Mouse (Mus musculus): ENCODE results near the gene Cd2ap. TPM values are rescaled to one million over a fixed set of nuclear protein-coding genes. Genes with fewer than 3 reads are reported as not detected.
"Not testable (repeated sequence)": the region's sequence is repeated elsewhere in the genome, so short reads cannot be mapped to it uniquely, and the experiment has no call there.

The Cd2ap gene
- total RNA-seq (2017) = 73.3 to 78.5 TPM (median 78.4 TPM) in 3 replicates

DNA sequence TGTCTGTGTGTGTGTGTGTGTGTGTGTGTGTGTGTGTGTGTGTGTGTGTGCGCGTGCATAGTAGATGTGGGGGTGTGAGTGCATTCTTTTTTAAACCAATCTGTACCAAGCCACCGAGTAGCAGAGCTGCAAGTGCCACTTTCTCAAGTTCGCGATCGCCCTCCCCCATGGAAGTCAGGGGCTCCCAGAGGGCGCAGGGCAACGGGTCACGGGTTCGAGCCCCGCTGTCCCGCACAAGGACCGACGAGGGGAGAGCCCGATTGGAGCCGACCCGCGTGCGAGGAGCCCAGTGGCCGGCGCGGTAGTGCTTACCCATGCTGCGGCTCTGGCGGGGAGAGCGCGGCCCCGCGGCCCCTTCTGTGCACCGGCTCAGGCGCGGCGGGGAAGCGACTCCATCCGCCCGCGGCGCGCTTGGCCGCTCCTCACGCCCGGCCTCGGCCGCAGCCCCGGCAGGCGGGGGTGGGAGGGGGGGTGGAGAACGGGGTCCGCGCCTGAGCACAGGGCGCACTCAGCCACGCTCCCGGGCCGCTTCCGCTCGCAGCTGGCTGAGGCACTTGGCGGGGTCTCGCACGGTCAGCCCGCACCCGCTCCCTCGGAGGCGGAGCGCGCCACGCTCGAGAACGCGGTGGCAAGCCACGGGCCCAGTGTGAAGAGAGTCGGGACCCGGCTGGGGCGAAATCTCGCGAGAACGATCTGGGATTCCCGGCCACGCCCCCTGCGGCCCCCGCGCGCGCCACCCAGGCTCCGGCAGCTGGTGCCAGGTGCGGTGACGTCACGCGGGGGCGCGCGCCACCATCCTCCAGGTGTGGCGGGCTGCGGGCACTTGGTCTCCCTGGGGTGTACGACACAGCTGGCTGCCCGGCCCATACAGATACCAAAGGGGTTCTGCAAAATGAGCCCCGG lies at the start of gene Cd2ap:
TSS of gene Cd2ap (minus strand) at position 665 of the 903 bp plus-strand sequence.
- ATAC-seq (replicated peaks; ENCODE audit: insufficient number of reproducible peaks, low FRiP score, low TSS enrichment, poor library complexity, severe bottlenecking) = peak; percentile 83

DNA sequence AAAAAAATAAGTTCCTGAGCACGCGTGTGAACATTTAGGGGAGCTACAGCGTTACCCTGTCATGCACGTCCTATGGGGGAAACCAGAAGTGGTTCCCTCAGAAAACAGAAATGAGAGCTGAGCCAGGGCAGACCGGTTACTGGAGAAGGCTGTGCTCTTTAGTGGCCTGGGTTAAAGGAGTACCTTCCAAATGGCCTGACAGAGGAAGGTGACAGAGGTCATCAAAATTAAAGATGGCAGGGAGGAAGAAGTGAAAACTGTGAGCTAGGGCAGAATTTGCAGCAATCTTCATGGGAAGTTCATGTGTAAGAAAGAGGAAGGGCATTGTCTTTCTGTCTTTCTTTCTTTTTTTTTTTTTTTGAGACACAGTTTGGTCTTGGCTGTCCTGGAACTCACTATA lies 48.3 kb upstream of the Cd2ap start:
- ATAC-seq (replicated peaks; ENCODE audit: insufficient number of reproducible peaks, low FRiP score, low TSS enrichment, poor library complexity, severe bottlenecking) = peak; percentile 77

DNA sequence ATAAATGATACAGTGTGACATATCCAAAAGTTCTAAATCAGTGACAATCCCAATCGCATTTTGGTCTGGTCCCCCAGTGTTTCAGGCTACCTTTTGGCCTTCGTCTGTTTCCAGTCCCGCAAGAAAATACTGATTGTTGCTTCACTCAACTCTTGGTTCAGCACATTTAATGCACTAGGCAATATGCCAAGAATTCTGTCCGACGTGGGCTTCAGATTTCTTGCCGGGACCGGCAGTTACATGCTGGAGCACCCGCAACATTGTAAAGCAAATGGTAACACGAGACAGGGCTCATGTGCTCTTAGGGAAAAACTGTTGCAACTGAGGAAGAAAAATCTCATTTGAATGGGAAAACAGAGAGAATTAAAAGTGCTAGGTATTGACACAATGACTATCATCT lies 42.3 kb upstream of the Cd2ap start:
- no peak for ATAC-seq (replicated peaks; ENCODE audit: insufficient number of reproducible peaks, low FRiP score, low TSS enrichment, poor library complexity, severe bottlenecking)

DNA sequence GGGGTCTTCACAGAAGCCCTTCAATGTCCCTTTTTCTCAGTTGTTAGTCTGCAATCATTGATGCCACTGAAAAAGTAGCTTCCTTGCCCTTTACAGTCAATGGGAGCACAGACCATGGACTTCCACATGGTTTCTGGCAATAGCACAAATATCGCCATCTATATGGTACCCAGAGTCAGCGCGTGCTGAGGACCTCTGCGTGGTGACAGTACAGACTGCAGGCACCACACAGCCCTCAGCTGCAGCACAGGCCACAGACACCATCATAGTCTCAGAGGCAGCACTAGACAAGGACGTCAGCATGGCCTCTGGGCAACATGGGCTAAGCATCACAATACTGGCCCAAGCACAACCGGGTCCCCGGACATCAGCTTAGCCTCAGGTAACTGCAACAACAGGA lies 38.3 kb upstream of the Cd2ap start:
- ATAC-seq (replicated peaks; ENCODE audit: insufficient number of reproducible peaks, low FRiP score, low TSS enrichment, poor library complexity, severe bottlenecking) = 0 out of 2 replicates have a peak, but pooled peaks have one; percentile 43

DNA sequence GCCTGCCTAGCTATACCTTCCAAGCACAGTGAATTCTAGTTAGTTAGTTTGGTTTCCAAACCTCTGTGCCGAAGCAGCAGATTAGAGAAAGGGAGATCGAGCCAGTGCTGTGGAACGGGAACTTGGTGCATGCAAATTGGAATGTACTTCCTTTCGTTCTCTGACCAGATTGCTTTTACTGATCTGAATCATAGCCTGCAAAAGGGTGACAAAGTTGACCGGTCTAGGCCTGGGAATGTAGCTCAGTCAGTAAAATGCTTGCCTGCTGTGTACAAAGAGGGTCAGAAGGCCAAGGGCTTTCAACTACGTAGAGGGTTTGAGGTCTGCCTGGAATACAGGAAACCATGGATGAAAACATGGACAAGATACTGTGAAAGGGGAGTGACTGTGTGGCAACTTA lies 35.7 kb upstream of the Cd2ap start:
- ATAC-seq (replicated peaks; ENCODE audit: insufficient number of reproducible peaks, low FRiP score, low TSS enrichment, poor library complexity, severe bottlenecking) = peak; percentile 62; the same call in 1 of the 2 replicates

DNA sequence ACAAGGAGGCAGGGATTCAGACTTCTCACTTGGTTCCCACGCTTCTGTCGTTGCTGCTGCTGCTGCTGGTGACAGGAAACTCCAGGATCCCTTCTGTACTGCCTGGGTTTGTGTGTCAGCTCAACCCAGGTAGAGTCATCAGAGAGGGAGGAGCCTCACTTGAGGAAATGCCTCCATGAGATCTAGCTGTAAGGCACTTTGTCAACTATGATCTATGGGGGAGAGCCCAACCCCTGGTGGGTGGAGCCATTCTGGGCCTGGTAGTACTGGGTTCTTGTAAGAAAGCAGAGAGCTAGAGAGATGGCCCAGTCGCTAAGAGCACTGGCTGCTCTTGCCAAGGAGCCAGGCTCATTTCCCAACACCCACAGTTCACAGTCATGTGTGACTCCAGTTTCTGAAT lies 34.0 kb upstream of the Cd2ap start:
- no peak for ATAC-seq (replicated peaks; ENCODE audit: insufficient number of reproducible peaks, low FRiP score, low TSS enrichment, poor library complexity, severe bottlenecking)

DNA sequence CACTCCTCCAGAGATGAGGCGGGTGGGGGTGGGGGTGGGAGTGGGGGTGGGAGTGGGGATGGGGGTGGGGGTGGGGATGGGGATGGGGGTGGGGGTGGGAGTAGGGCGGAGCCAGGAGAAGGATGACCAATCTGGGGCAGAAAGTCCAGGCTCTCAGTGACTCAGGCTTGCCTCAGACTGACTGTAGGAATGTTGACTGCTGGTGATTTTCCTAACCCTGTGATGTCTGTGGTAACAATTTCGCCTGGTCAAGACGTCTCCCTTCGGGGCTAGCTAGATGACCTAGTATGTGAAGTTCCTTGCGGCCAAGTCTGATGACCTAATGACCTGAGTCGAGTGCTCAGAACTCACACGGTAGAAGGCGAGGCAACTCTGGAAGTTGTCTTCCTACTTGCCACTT lies 32.9 kb upstream of the Cd2ap start:
- no peak for ATAC-seq (replicated peaks; ENCODE audit: insufficient number of reproducible peaks, low FRiP score, low TSS enrichment, poor library complexity, severe bottlenecking)

DNA sequence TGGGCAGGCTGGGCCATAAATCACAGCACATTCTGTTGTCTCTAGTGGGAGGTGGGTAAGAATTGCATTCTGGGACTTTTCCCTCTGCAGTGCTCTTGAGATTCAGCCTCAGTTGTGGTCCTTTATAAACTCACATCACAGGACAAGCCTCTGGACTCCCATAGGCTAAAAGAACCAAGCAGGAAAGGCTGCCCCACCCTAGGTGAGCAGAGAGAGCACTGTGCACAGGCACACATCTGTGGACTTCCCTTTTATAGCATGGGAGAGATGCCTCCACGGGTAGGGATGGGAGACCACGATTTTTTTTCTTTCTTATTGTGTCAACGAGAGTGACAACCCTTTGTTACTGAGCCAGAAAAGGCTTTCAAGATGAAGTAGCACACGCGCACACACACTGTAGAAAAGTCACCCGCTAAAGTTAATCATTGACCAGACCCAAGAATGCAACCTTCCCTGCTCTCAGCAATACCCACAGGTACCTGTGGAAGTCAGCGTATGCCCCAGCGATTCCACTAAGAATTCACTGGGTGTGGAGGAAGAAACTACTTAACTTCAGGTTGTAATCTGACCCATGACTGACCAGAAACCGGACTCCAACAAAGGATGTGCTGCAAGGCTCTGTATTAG lies 32.4 kb upstream of the Cd2ap start:
- ATAC-seq (replicated peaks; ENCODE audit: insufficient number of reproducible peaks, low FRiP score, low TSS enrichment, poor library complexity, severe bottlenecking) = no peak

DNA sequence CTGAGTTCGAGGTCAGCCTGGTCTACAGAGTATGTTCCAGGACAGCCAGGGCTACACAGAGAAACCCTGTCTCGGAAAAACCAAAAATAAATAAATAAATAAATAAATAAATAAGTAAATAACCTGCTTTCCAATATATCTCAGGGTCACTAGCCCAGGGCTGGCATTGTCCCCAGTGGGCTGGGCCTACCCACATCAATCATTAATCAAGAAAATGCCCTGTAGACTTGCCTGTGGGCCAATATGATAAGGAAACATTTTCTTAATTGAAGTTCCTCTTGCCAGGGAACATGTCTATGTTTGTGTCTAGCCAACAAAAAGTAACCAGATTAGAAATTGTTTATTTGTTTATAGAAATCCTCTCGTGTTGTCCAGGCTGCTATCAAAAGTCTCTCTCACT lies 31.7 kb upstream of the Cd2ap start:
- no peak for ATAC-seq (replicated peaks; ENCODE audit: insufficient number of reproducible peaks, low FRiP score, low TSS enrichment, poor library complexity, severe bottlenecking)

DNA sequence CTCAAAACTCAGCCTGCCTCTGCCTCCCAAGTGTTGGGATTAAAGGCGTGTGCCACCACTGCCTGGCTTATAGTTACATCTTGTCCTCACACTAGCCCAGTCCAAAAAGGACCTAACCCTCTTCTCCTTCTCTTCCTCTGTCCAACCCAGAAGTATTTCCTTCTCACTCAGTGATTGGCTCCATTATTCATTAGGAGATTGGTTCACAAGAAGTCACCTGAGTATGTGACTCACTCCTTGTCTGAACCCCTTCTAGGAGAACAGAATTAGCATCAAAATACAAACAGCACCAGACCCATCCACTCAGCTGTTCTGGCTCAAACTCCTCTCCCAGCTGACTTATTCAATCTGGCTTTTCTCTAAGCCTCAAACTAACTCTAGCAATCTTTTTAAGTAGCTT lies 30.0 kb upstream of the Cd2ap start:
- ATAC-seq (replicated peaks; ENCODE audit: insufficient number of reproducible peaks, low FRiP score, low TSS enrichment, poor library complexity, severe bottlenecking) = not testable (repeated sequence)

DNA sequence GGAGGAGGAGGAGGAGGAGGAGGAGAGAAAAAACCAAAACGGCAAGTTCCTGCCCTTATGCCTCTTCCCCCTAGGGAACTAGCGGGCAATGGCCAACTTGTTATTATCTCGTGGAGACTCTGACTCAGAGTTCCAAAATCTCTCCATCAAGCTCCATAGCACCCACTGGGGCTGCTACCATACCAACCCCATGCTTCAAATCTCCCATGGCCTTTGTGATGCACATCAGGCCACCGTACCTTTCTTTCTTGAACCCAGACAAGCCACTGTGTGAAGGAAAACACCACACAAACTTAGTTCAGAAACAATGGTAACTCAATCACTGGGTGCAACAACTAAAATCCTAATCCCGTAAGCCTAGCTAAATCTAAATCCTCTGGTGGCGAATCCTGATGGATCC lies 29.5 kb upstream of the Cd2ap start:
- ATAC-seq (replicated peaks; ENCODE audit: insufficient number of reproducible peaks, low FRiP score, low TSS enrichment, poor library complexity, severe bottlenecking) = no peak

DNA sequence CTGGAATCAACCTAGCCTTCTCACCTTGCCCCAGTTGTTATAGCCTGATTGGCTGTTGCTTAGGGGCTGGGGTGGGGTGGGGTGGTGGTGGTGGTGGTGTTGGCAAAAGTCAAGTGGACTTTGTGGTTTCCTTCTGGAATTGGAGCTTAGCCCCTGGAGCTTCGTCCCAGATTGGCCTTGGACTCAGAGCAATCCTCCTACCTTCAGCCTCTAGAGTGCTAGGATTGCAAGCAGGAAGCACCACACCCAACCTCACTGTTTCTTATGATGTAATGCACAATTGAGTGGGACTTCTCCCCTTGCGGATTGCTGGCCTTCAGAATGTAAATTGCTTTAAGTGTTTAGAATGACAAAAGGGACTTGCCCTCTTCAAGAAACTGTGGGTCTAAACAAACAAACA lies 24.3 kb upstream of the Cd2ap start:
- no peak for ATAC-seq (replicated peaks; ENCODE audit: insufficient number of reproducible peaks, low FRiP score, low TSS enrichment, poor library complexity, severe bottlenecking)

DNA sequence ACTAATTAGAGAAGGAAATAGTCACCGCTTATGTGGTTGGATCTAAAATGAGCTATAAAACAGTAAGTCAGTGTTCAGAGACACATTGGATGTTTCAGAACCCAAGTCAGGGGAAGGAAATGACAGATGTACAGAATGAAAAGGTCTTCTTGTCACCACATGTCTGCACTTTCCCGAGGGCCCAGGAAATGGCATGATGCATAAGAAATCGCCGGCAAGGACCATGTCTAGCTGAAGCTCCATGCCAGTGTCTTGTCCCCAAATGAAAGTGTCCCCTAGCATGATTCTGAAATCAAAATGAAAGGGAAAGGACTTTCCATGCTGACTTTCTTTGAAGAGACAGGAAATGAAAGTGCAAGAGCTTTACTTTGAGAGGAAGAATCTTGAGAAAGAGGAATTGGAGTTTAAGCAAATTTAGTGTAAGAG lies 10.8 kb upstream of the Cd2ap start:
- peak; percentile 71 for ATAC-seq (replicated peaks; ENCODE audit: insufficient number of reproducible peaks, low FRiP score, low TSS enrichment, poor library complexity, severe bottlenecking)

DNA sequence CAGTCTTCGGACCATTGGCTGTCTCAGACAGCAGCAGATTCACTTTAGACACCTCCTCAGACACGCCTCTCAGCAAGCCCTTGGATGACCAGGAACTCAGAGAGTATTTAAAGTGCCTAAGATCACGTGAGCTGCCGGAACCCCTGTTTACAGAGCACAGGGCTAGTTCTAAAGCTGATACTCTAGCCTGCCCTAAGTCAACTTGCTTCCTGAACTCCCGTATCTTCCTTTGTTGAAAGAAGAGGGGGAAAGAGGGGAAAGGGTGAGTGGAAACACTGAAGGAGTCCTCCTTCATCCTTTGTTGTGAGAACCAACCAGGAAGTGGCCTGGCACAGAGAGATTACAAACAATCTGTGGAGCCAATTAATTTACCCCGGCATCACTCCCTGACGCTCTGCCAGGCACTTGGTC lies 8.6 kb upstream of the Cd2ap start:
- ATAC-seq (replicated peaks; ENCODE audit: insufficient number of reproducible peaks, low FRiP score, low TSS enrichment, poor library complexity, severe bottlenecking) = no peak

DNA sequence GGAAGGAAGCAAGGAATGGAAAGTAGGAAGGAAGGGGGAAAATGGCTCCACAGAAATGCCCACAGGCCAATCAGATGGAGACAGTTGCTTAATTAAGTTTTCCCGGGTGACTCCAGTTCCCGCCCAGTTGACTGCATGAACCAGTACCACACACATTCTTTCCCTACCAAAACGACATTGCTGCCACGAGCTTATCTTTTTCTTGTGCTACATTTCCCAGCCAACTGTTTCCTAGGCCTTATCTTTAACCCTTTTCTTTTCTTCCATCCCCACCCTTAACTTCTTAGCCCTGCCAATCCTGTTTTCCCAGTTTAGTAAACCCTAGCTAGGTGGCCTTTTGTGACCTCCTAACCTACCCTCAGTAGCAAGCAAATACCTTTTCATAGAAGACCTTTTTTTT lies 7.9 kb upstream of the Cd2ap start:
- ATAC-seq (replicated peaks; ENCODE audit: insufficient number of reproducible peaks, low FRiP score, low TSS enrichment, poor library complexity, severe bottlenecking) = no peak

DNA sequence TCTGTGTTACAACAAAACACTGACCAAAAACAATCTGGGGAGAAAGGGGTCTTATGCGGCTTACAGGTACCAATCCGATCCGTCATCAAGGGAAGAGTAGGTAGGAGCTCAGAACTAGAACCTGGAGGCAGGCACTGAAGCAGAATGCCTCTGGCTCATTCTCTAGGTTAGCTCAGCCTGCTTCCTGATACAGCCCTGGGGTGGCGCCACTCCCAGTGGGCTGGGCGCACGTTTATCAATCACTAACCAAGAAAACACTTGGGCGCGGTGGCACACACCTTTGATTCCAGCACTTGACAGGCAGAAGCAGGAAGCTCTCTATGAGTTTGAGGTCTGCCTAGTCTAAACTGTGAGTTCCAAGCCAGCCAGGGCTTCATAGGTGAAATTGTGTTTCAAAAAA lies 7.3 kb upstream of the Cd2ap start:
- no peak for ATAC-seq (replicated peaks; ENCODE audit: insufficient number of reproducible peaks, low FRiP score, low TSS enrichment, poor library complexity, severe bottlenecking)

DNA sequence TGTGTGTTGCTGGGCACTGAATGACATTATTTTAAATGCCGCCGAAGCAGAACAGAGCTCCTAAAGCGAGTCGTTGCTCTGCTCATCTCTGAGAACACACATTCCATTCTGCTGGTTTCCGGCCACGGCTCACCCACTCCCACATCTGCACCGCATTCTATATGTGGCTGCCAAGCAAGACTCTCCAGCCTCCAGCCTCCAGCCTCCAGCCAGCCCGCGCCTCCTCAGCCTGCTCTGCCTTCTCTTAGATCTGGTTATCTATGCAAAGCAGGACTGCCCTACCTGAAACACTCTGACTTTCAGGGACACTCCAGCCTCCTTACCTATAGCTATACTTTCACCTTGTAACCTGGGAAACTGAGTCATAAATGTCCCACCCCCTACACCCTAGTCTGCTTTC lies 6.8 kb upstream of the Cd2ap start:
- ATAC-seq (replicated peaks; ENCODE audit: insufficient number of reproducible peaks, low FRiP score, low TSS enrichment, poor library complexity, severe bottlenecking) = no peak; the same call in 1 of the 2 replicates

DNA sequence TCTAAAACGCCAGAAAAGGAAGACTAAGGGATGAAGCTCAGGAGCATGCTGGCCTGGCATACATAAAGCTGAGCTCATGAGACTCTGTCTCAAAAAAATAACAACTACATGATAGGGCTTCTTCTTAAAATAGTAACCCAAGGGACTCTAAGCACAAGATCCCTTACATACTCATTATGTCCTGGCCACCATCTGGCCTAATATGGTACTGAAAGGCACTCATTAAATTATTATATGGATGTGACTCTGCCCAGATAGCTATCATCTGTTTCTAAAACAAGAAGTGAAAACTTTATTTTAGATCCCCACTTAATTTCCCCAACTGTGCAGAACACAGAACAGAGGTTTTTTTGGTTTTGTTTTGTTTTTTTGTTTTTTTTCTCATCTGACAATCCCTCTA lies 6.4 kb upstream of the Cd2ap start:
- ATAC-seq (replicated peaks; ENCODE audit: insufficient number of reproducible peaks, low FRiP score, low TSS enrichment, poor library complexity, severe bottlenecking) = no peak

DNA sequence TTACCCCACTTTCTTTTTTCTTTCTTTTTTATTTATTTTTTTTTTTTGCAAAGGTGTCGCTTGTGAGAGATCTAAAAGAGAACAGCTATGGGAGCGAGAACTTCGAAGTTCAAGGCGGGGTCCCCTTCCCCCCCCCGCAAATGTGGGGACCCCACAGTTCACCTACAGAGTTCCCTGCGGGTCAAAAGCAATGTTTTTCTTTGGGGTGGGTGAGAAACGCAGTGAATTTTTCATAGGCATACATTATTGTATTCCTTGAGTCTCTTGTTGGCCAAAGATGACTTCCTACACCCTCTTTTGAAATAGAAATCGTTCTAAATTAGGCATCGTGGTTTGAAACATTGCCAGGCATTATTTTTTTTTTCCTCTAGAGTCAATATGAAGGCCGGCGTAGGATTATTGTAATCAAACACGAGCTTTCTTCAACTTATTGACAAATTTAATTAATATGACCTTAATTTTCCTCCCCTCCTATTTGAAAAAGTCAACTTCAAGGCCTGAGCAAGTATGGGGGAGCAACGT lies 500 bp upstream of the Cd2ap start:
- no peak for ATAC-seq (replicated peaks; ENCODE audit: insufficient number of reproducible peaks, low FRiP score, low TSS enrichment, poor library complexity, severe bottlenecking)

DNA sequence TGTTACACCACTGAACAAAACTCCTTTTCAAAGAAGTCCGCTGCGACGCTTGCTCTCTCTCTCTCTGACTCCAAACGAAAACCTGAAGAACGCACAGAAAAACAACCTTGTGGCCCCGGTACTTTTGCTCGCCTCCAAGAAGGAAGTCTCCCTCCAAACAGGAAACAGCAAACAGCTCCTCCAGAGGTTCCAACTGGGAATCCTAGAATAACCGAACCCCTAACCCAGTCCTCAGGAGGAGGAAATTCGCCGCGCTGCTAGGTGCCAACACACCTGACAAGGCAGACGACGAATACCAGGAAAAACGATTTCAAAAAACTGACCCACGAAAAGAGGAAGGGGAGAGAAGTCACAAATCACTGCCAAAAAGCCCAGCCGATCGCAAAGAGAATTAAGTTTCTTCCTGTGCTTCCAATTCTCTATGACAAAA lies 879 bp downstream of the Cd2ap start:
- ATAC-seq (replicated peaks; ENCODE audit: insufficient number of reproducible peaks, low FRiP score, low TSS enrichment, poor library complexity, severe bottlenecking) = no peak; the same call in 1 of the 2 replicates
